Comparison of ENCODE assay signal across 29 mouse cellular contexts in genomic region chr8:111055031-111055634, GRCm38 (mm10). TPM values are rescaled to one million over a fixed set of nuclear protein-coding genes. Genes with fewer than 3 reads are reported as not detected.
DNase-seq lines count a peak whose midpoint lies in the region; ATAC-seq and TF ChIP-seq lines count a peak whose summit lies in the region.
"Had no signal": no experiment of that assay in that cellular context is flagged by ENCODE, and none has a peak within 500 bp of the region (broad histone marks: within the 10 kb centered on the region; RNA-seq: fewer than 3 reads in every experiment).

No protein-coding gene starts in this region.

- no peak for ATAC-seq in liver, embryonic 12.5 days
- no peak for ATAC-seq in liver, embryonic 11.5 days (replicated peaks; ENCODE audit: low FRiP score)

- H3K9me3 ChIP-seq in liver, embryonic 12.5 days (replicated peaks): no peaks in the 10 kb centered on the region
- no peaks in the 10 kb centered on the region for H3K9me3 ChIP-seq in liver, embryonic 11.5 days (ENCODE audit: control insufficient read depth, low read length)
- H3K9me3 ChIP-seq in E14TG2a.4 (ENCODE audit: low read length): no peaks in the 10 kb centered on the region
- H3K9me3 ChIP-seq: embryonic facial prominence, embryonic 13.5 days; forebrain, embryonic 15.5 days; hindbrain, embryonic 13.5 days; kidney, embryonic 15.5 days; limb, embryonic 13.5 days; neural tube, embryonic 13.5 days had no signal

- H3K27me3 ChIP-seq in liver, embryonic 12.5 days (replicated peaks): no peaks in the 10 kb centered on the region
- H3K27me3 ChIP-seq in liver, embryonic 11.5 days (replicated peaks; ENCODE audit: control insufficient read depth, insufficient read depth, low read length): no peaks in the 10 kb centered on the region
- H3K27me3 ChIP-seq in E14TG2a.4 (ENCODE audit: insufficient read depth, low read length): peaks cover under 1% of the 10 kb centered on the region; the same call in 1 of the 2 replicates
- H3K27me3 ChIP-seq: embryonic facial prominence, embryonic 13.5 days; forebrain, embryonic 15.5 days; hindbrain, embryonic 13.5 days; kidney, embryonic 15.5 days; limb, embryonic 13.5 days; neural tube, embryonic 13.5 days had no signal

- H3K4me1 ChIP-seq in liver, embryonic 12.5 days: peaks cover 48% of the 10 kb centered on the region
- H3K4me1 ChIP-seq in liver, embryonic 11.5 days (replicated peaks; ENCODE audit: control insufficient read depth, insufficient read depth, low read length): peaks cover 28% of the 10 kb centered on the region
- peaks cover 49% of the 10 kb centered on the region for H3K4me1 ChIP-seq in E14TG2a.4 (replicated peaks; ENCODE audit: low read depth, low read length)

- peak overlapping the region; percentile 74 for H3K27ac ChIP-seq in liver, embryonic 12.5 days
- no peak overlapping the region for H3K27ac ChIP-seq in liver, embryonic 11.5 days (ENCODE audit: low read depth, low read length)
- H3K27ac ChIP-seq: embryonic facial prominence, embryonic 13.5 days; forebrain, embryonic 15.5 days; hindbrain, embryonic 13.5 days; limb, embryonic 13.5 days; neural tube, embryonic 13.5 days had no signal

- H3K36me3 ChIP-seq in liver, embryonic 12.5 days: peaks cover 69% of the 10 kb centered on the region
- peaks cover 51% of the 10 kb centered on the region for H3K36me3 ChIP-seq in liver, embryonic 11.5 days (ENCODE audit: control insufficient read depth, insufficient read depth, low read length)
- peaks cover 79% of the 10 kb centered on the region for H3K36me3 ChIP-seq in E14TG2a.4 (ENCODE audit: insufficient read depth, low read length)

- no peak overlapping the region; the same call in 1 of the 2 replicates for H3K9ac ChIP-seq in liver, embryonic 12.5 days
- H3K9ac ChIP-seq in liver, embryonic 11.5 days (ENCODE audit: low read depth, low read length): no peak overlapping the region
- H3K9ac ChIP-seq: embryonic facial prominence, embryonic 13.5 days; forebrain, embryonic 15.5 days; hindbrain, embryonic 13.5 days; limb, embryonic 13.5 days; neural tube, embryonic 13.5 days had no signal

- no peak for TF ChIP-seq CTCF in E14TG2a.4 (conservative IDR thresholded peaks at IDR 0.05; ENCODE audit: low read length)

- WGBS in liver, embryonic 12.5 days (ENCODE audit: insufficient replicate concordance): 91% methylated on average over 17 of the region's 17 CpGs
- WGBS in liver, embryonic 11.5 days: 89% methylated on average over 17 of the region's 17 CpGs

- peak overlapping the region; percentile 99; the same call in 1 of the 2 replicates for H3K4me2 ChIP-seq in liver, embryonic 12.5 days
- H3K4me2 ChIP-seq in liver, embryonic 11.5 days: no peak overlapping the region
- H3K4me2 ChIP-seq: embryonic facial prominence, embryonic 13.5 days; forebrain, embryonic 15.5 days; hindbrain, embryonic 13.5 days; limb, embryonic 13.5 days; midbrain, embryonic 11.5 days; neural tube, embryonic 13.5 days had no signal

- DNase-seq in cerebellum, adult 11-12 months: peak; percentile 32
- no peak for DNase-seq in cerebellum, postnatal 14 days
- no peak for DNase-seq in liver, embryonic 11.5 days (ENCODE audit: low spot score)
- DNase-seq in MN1 (ENCODE audit: low spot score): peak; percentile 91
- no peak for DNase-seq in layer of hippocampus, adult 9-10 months (ENCODE audit: low spot score)
- no peak for DNase-seq in spleen, postnatal 36 days (ENCODE audit: low spot score in 2 of 2)
- DNase-seq: adrenal gland, adult 8-10 months; gastrocnemius, postnatal 10 days; heart, adult 18-20 months; kidney, adult 11 months; kidney, postnatal 4 days; layer of hippocampus, adult 9-11 months; lung, adult 18-20 months; lung, postnatal 10 days; retina, postnatal 1 day; right cerebral cortex, postnatal 25 days; spleen, adult 18-20 months; thymus, postnatal 25 days had no signal

- H3K4me3 ChIP-seq in liver, embryonic 12.5 days: no peak overlapping the region
- no peak overlapping the region for H3K4me3 ChIP-seq in liver, embryonic 11.5 days (ENCODE audit: low read depth, low read length)
- peak overlapping the region; percentile 17; the same call in 1 of the 2 replicates for H3K4me3 ChIP-seq in E14TG2a.4 (replicated peaks; ENCODE audit: low read length)
- H3K4me3 ChIP-seq: hindbrain, embryonic 13.5 days had no signal

RNA-seq across cellular contexts. Expression of gene Exosc6, which starts 1.0 kb away (rescaled TPM):
- polyA plus RNA-seq in liver, embryonic 12.5 days (2016; fragmentation: Nextera tagmentation; extraction: Ambion mirVana): 23.2 and 25.6 TPM in 2 replicates
- 25.7 and 31.6 TPM in 2 replicates for polyA plus RNA-seq in liver, embryonic 11.5 days (2014; fragmentation: Nextera tagmentation; extraction: Ambion mirVana)
- polyA plus RNA-seq: forebrain, embryonic 15.5 days; hindbrain, embryonic 13.5 days; neural tube, embryonic 13.5 days; testis, adult 2 months had no signal

RNA-seq across cellular contexts. Expression of gene Aars, which starts 22.2 kb away (rescaled TPM):
- 82.8 and 84.2 TPM in 2 replicates for polyA plus RNA-seq in liver, embryonic 12.5 days (2016; fragmentation: Nextera tagmentation; extraction: Ambion mirVana)
- polyA plus RNA-seq in liver, embryonic 11.5 days (2014; fragmentation: Nextera tagmentation; extraction: Ambion mirVana): 86.5 and 96.2 TPM in 2 replicates

RNA-seq across cellular contexts. Expression of gene Ddx19b, which starts 23.6 kb away (rescaled TPM):
- polyA plus RNA-seq in liver, embryonic 12.5 days (2016; fragmentation: Nextera tagmentation; extraction: Ambion mirVana): 4.5 and 4.9 TPM in 2 replicates
- 7.1 TPM in 2 replicates for polyA plus RNA-seq in liver, embryonic 11.5 days (2014; fragmentation: Nextera tagmentation; extraction: Ambion mirVana)

RNA-seq across cellular contexts. Expression of gene Clec18a, which starts 37.1 kb away (rescaled TPM):
- not detected in 2 replicates for polyA plus RNA-seq in liver, embryonic 12.5 days (2016; fragmentation: Nextera tagmentation; extraction: Ambion mirVana)
- polyA plus RNA-seq in liver, embryonic 11.5 days (2014; fragmentation: Nextera tagmentation; extraction: Ambion mirVana): not detected in 2 replicates
- polyA plus RNA-seq: heart, embryonic 14.5 days; limb, embryonic 13.5 days had no signal

RNA-seq across cellular contexts. Expression of gene Pdpr, which starts 39.3 kb away (rescaled TPM):
- 5.1 and 5.5 TPM in 2 replicates for polyA plus RNA-seq in liver, embryonic 12.5 days (2016; fragmentation: Nextera tagmentation; extraction: Ambion mirVana)
- polyA plus RNA-seq in liver, embryonic 11.5 days (2014; fragmentation: Nextera tagmentation; extraction: Ambion mirVana): 5.1 and 5.3 TPM in 2 replicates

Comparison
In these comparisons a context has a peak if more than half of its experiments do, and no peak if none do; other contexts are left out.
1. DNase-seq: peak in cerebellum, adult 11-12 months (single experiment) and MN1 (single experiment); none in cerebellum, postnatal 14 days (0 of 2), liver, embryonic 11.5 days (single experiment), layer of hippocampus, adult 9-10 months (single experiment) and spleen, postnatal 36 days (0 of 2).